Mouse (Mus musculus) midbrain, embryonic 16.5 days (tissue): ENCODE measurements around the gene Bmp6. TPM values are rescaled to one million over a fixed set of nuclear protein-coding genes. Genes with fewer than 3 reads are reported as not detected.
A peak's percentile ranks its signal among the peaks of the same experiment; 100 is the strongest.

Source experiments
- ATAC-seq: fragments of 200-750 bp; cut with Nextera tagmentation; 2 replicates; pipeline ENCODE4 v1.8.0; 2017; ENCODE audit warnings: moderate TSS enrichment
- H3K27ac ChIP-seq: fragments of 300-500 bp; sonication (generic); 2 replicates; pipeline ENCODE4 v1.5.1; 2014; ENCODE audit warnings: mild to moderate bottlenecking, low read length, mixed read lengths
- H3K27me3 ChIP-seq: fragments of 300-500 bp; sonication (generic); 2 replicates; pipeline ENCODE4 v1.6.1; 2014; ENCODE audit warnings: low read depth, low read length, mixed read lengths; ENCODE audit not compliant: control insufficient read depth, insufficient read depth
- H3K36me3 ChIP-seq: fragments of 300-500 bp; sonication (generic); 2 replicates; pipeline ENCODE4 v1.6.1; 2014; ENCODE audit warnings: mild to moderate bottlenecking, low read length, moderate library complexity, mixed read lengths; ENCODE audit not compliant: control insufficient read depth, insufficient read depth
- H3K4me1 ChIP-seq: fragments of 300-500 bp; sonication (generic); 2 replicates; pipeline ENCODE4 v1.6.1; 2014; ENCODE audit warnings: mild to moderate bottlenecking, low read length, mixed read lengths; ENCODE audit not compliant: control insufficient read depth, insufficient read depth
- H3K4me2 ChIP-seq: fragments of 300-500 bp; sonication (generic); 2 replicates; pipeline ENCODE4 v1.6.1; 2014; ENCODE audit warnings: mild to moderate bottlenecking, low read length, mixed read lengths
- H3K4me3 ChIP-seq: fragments of 300-500 bp; sonication (generic); 2 replicates; pipeline ENCODE4 v1.5.1; 2014; ENCODE audit warnings: low read depth, mild to moderate bottlenecking, low read length, moderate library complexity, mixed read lengths
- H3K9ac ChIP-seq: fragments of 300-500 bp; sonication (generic); 2 replicates; pipeline ENCODE4 v1.6.1; 2014; ENCODE audit warnings: low read depth, low read length, mixed read lengths
- H3K9me3 ChIP-seq: fragments of 300-500 bp; sonication (generic); replicated peaks from 2 replicates; pipeline ENCODE4 v1.6.1; 2014; ENCODE audit warnings: mild to moderate bottlenecking, low read length, mixed read lengths; ENCODE audit not compliant: control insufficient read depth, poor library complexity, severe bottlenecking
- WGBS: fragments of 180-500 bp; shearing (Covaris S2); extraction: QIAGEN DNeasy Blood & Tissue Kit; methylation state at CpG from one replicate; pipeline ENCODE4 v1.1.7; 2014; 5-methylcytosine and 5-hydroxymethylcytosine counted together
- polyA plus RNA-seq: library from polyadenylated mRNA; unstranded; fragments of >200 nt; fragmentation: Nextera tagmentation; extraction: Ambion mirVana; gene quantifications from 2 replicates; pipeline ENCODE4 v1.2.1, GENCODE M21; 2015

Gene Bmp6
- 2.2 and 2.3 TPM in 2 replicates for polyA plus RNA-seq

DNA sequence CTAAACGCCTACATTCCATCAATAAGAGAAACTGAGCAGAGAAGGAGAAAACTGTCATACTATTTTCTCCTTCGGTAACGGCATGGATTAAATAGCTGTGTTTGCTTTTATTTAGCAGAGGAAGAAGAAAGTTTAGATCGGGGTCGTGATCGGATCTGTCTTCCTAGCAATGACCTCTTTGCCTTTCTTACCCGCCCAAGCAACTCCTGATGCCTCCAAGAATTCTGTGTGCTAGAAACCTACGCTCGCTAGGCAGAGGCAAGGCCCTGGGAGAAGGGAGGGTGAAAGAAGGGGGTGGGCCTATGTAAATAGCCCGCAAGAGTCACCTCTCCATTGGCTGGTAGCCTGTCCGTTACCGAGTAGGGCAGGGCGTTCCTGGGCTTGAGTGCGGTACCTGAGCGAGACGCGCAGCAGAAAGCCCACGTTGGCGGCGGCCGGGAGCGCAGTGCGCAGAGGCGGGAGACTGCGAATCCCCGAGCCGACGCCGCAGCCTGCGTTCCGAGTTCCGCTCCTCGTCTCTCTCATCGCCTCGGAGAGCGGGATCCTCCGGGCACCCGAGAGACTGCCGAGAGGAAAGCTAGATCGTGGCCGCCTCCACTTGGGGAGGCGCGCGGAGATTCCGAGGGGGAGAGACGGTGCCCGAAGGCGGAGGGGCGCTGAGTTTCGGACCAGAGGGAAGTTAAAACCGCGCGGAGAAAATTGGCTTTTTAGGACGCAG lies at the start of gene Bmp6:
Gene Bmp6 (plus strand): TSS at position 395 of the 718 bp plus-strand sequence.
- ATAC-seq, result peak; percentile 97
- Histone ChIP-seq H3K4me3 (peak within 1 kb of the TSS; percentile 51), H3K9ac (peak within 1 kb of the TSS; percentile 59), H3K27ac (no peak within 1 kb of the TSS), H3K9me3 (no peaks in the 10 kb centered on the region), H3K36me3 (no peaks in the 10 kb centered on the region), H3K4me2 (peak within 1 kb of the TSS; percentile 94), H3K4me1 (peaks cover 25% of the 10 kb centered on the region), H3K27me3 (peaks cover 49% of the 10 kb centered on the region)
- 2% methylated on average over 53 of the region's 54 CpGs for WGBS

DNA sequence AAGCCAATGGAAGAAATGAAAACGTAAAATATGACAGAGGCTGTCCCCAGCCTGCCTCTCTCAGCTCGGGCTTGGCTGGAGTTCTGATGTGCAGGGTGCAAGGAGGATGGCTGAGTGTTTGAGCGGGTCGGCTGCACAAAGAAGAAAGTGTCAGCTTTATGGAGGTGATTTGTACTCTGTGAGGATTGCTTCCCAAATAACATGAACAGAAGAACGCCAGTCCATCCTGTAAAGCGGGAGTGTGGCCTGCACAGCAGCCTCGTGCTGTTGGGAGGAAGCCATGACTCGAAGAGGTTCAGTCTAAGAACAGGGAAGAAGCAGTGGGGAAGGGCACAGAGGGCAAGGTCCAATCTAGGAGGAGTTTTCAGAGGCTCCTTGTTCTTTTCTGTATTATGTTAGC lies 48.7 kb upstream of the Bmp6 start:
- H3K4me3 ChIP-seq, result no peak overlapping the region
- no peaks in the 10 kb centered on the region for H3K27me3 ChIP-seq
- no peak overlapping the region for H3K27ac ChIP-seq
- ATAC-seq, result no peak
- H3K4me1 ChIP-seq, result no peaks in the 10 kb centered on the region
- no peak overlapping the region for H3K9ac ChIP-seq
- no peaks in the 10 kb centered on the region for H3K36me3 ChIP-seq
- H3K9me3 ChIP-seq, result no peaks in the 10 kb centered on the region; the same call in 1 of the 2 replicates
- H3K4me2 ChIP-seq, result no peak overlapping the region
- 65% methylated on average over 8 of the region's 8 CpGs for WGBS

DNA sequence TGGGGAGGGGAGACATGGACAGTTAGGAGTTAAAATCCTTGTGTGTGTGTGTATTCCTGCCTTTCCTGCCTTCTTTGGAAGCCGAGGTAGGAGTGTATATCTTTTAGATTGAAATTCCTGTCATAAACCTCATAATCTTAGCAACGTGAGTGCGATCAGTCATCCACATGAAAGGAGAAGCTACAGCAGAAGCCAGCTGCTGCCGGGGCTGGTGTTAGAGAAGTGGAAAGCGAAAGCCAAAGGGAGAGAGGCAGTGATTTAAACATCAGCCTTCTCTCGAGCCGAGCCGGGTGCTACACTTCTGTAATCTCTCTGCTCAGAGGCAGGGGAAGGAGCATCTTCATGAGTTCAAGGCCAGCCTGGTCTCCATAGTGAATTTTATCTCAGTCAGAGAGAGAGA lies 48.3 kb upstream of the Bmp6 start:
- no peaks in the 10 kb centered on the region; the same call in 1 of the 2 replicates for H3K9me3 ChIP-seq
- H3K9ac ChIP-seq, result no peak overlapping the region
- H3K4me2 ChIP-seq, result no peak overlapping the region
- 66% methylated on average over 8 of the region's 8 CpGs for WGBS
- ATAC-seq, result no peak
- no peak overlapping the region for H3K4me3 ChIP-seq
- H3K36me3 ChIP-seq, result no peaks in the 10 kb centered on the region
- no peaks in the 10 kb centered on the region for H3K27me3 ChIP-seq
- no peaks in the 10 kb centered on the region for H3K4me1 ChIP-seq
- no peak overlapping the region for H3K27ac ChIP-seq

GRCm38 (mm10) chr13:38311125-38311524 lies 33.8 kb upstream of the Bmp6 start:
- ATAC-seq, result no peak
- H3K27ac ChIP-seq, result no peak overlapping the region
- 93% methylated on average over 3 of the region's 3 CpGs for WGBS
- H3K4me3 ChIP-seq, result no peak overlapping the region
- no peaks in the 10 kb centered on the region for H3K4me1 ChIP-seq
- H3K4me2 ChIP-seq, result no peak overlapping the region
- H3K36me3 ChIP-seq, result no peaks in the 10 kb centered on the region
- no peaks in the 10 kb centered on the region for H3K27me3 ChIP-seq
- no peak overlapping the region for H3K9ac ChIP-seq
- no peaks in the 10 kb centered on the region for H3K9me3 ChIP-seq

GRCm38 (mm10) chr13:38312357-38313040 lies 32.4 kb upstream of the Bmp6 start:
- Histone ChIP-seq H3K9ac (no peak overlapping the region), H3K9me3 (no peaks in the 10 kb centered on the region), H3K27me3 (no peaks in the 10 kb centered on the region), H3K27ac (no peak overlapping the region), H3K4me2 (no peak overlapping the region), H3K4me1 (no peaks in the 10 kb centered on the region), H3K4me3 (no peak overlapping the region), H3K36me3 (no peaks in the 10 kb centered on the region)
- 86% methylated on average over 12 of the region's 12 CpGs for WGBS
- no peak for ATAC-seq

DNA sequence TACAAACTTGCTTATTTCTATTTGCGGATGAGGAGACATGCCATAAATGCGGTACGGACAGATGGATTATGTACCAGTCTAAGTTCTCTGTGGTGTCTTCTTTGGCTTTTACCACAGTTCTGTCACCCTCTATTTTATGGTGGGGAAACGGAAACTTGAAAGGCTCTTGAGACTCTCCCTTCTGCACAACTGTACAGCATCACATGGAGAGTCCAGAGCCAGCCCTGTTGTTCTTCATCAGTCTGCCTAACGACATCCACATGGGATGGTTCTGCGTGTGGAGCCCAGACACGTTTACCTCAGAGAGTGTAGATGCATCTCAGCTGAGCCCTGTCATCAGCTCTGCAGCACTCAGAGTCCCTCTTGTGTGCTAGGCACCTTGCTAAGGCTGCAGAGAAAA lies 30.3 kb upstream of the Bmp6 start:
- WGBS, result 89% methylated on average over 7 of the region's 7 CpGs
- H3K4me1 ChIP-seq, result no peaks in the 10 kb centered on the region
- H3K27me3 ChIP-seq, result no peaks in the 10 kb centered on the region
- ATAC-seq, result no peak
- no peak overlapping the region for H3K9ac ChIP-seq
- no peak overlapping the region for H3K27ac ChIP-seq
- no peaks in the 10 kb centered on the region for H3K36me3 ChIP-seq
- H3K4me2 ChIP-seq, result no peak overlapping the region
- H3K9me3 ChIP-seq, result no peaks in the 10 kb centered on the region
- H3K4me3 ChIP-seq, result no peak overlapping the region

- ATAC-seq, result no peak
- Histone ChIP-seq H3K4me2 (no peak overlapping the region), H3K36me3 (no peaks in the 10 kb centered on the region), H3K9ac (no peak overlapping the region), H3K27ac (no peak overlapping the region), H3K4me3 (no peak overlapping the region), H3K27me3 (no peaks in the 10 kb centered on the region), H3K9me3 (no peaks in the 10 kb centered on the region), H3K4me1 (no peaks in the 10 kb centered on the region)
- 100% methylated on average over 1 of the region's 1 CpGs for WGBS
Observed at GRCm38 (mm10) chr13:38318418-38318817, 26.5 kb upstream of the Bmp6 start.

DNA sequence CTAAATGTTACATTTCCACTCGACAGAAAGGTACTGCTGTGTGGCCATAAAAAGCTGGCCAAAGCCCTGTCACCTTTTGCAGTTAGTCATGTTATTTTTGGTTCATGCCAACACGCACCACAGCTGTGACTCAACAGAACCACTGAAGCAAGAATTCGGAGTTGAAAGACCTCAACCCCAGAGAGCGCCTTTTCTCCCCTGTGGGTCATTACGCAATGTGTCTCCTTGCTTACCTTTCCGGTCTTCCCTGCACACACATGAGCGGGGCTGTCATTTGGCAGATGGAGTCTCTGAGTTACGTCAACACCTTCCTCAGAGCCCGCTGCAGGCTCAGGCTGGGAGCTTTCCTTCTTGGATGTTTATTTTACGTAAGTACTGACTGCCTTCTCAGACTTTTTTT lies 24.6 kb upstream of the Bmp6 start:
- H3K9ac ChIP-seq, result no peak overlapping the region
- peaks cover 4% of the 10 kb centered on the region; the same call in 1 of the 2 replicates for H3K4me1 ChIP-seq
- H3K9me3 ChIP-seq, result no peaks in the 10 kb centered on the region
- H3K36me3 ChIP-seq, result no peaks in the 10 kb centered on the region
- H3K4me3 ChIP-seq, result no peak overlapping the region
- H3K4me2 ChIP-seq, result no peak overlapping the region
- 83% methylated on average over 10 of the region's 10 CpGs for WGBS
- H3K27ac ChIP-seq, result no peak overlapping the region
- no peaks in the 10 kb centered on the region for H3K27me3 ChIP-seq
- ATAC-seq, result no peak

- Histone ChIP-seq H3K4me2 (0 out of 2 replicates have a peak overlapping the region, but pooled peaks have one; percentile 12), H3K9me3 (no peaks in the 10 kb centered on the region), H3K4me3 (no peak overlapping the region), H3K27me3 (no peaks in the 10 kb centered on the region), H3K36me3 (no peaks in the 10 kb centered on the region), H3K9ac (no peak overlapping the region), H3K27ac (no peak overlapping the region), H3K4me1 (peaks cover 4% of the 10 kb centered on the region; the same call in 1 of the 2 replicates)
- 66% methylated on average over 10 of the region's 10 CpGs for WGBS
- peak; percentile 39 for ATAC-seq
Observed at GRCm38 (mm10) chr13:38324452-38324851, 20.5 kb upstream of the Bmp6 start.
